Mouse (Mus musculus) liver, embryonic 13.5 days (tissue): ENCODE results near the gene Hscb. TPM values are rescaled to one million over a fixed set of nuclear protein-coding genes. Genes with fewer than 3 reads are reported as not detected.
"Not testable (repeated sequence)": the region's sequence is repeated elsewhere in the genome, so short reads cannot be mapped to it uniquely, and the experiment has no call there.

Experiments
- ATAC-seq: fragments of 200-750 bp; cut with Nextera tagmentation; 2 replicates; pipeline ENCODE4 v1.8.0; 2017; ENCODE audit warnings: low read depth, mild to moderate bottlenecking, moderate number of reproducible peaks, moderate library complexity
- DNase-seq: peaks from one replicate; pipeline ENCODE4 v3.0.0; 2022
- H3K27ac ChIP-seq: fragments of 300-500 bp; sonication (generic); 2 replicates; pipeline ENCODE4 v1.5.1; 2015; ENCODE audit warnings: moderate library complexity, mild to moderate bottlenecking, inconsistent platforms
- H3K27me3 ChIP-seq: fragments of 300-500 bp; sonication (generic); 2 replicates; pipeline ENCODE4 v1.6.1; 2015; ENCODE audit warnings: mild to moderate bottlenecking, inconsistent platforms
- H3K36me3 ChIP-seq: fragments of 300-500 bp; sonication (generic); 2 replicates; pipeline ENCODE4 v1.6.1; 2015; ENCODE audit warnings: mild to moderate bottlenecking, inconsistent platforms
- H3K4me1 ChIP-seq: fragments of 300-500 bp; sonication (generic); replicated peaks from 2 replicates; pipeline ENCODE4 v1.6.1; 2015; ENCODE audit warnings: inconsistent platforms
- H3K4me2 ChIP-seq: fragments of 300-500 bp; sonication (generic); 2 replicates; pipeline ENCODE4 v1.6.1; 2015; ENCODE audit warnings: inconsistent platforms, mild to moderate bottlenecking, moderate library complexity
- H3K4me3 ChIP-seq: fragments of 300-500 bp; sonication (generic); replicated peaks from 2 replicates; pipeline ENCODE4 v1.5.1; 2015; ENCODE audit warnings: mild to moderate bottlenecking, inconsistent platforms
- H3K9ac ChIP-seq: fragments of 300-500 bp; sonication (generic); 2 replicates; pipeline ENCODE4 v1.6.1; 2015; ENCODE audit warnings: mild to moderate bottlenecking, inconsistent platforms
- H3K9me3 ChIP-seq: fragments of 300-500 bp; sonication (generic); replicated peaks from 2 replicates; pipeline ENCODE4 v1.6.1; 2016; ENCODE audit warnings: inconsistent platforms
- WGBS: fragments of 180-500 bp; shearing (Covaris S2); methylation state at CpG from one replicate; pipeline ENCODE4 v1.1.7; 2015; ENCODE audit not compliant: insufficient replicate concordance; 5-methylcytosine and 5-hydroxymethylcytosine counted together
- polyA plus RNA-seq: library from polyadenylated mRNA; unstranded; fragments of >200 nt; fragmentation: Nextera tagmentation; extraction: Ambion mirVana; gene quantifications from 2 replicates; pipeline ENCODE4 v1.2.1, GENCODE M21; 2015

Hscb gene
- polyA plus RNA-seq: 61.8 and 62.4 TPM in 2 replicates

GRCm38 (mm10) chr5:110839678-110840365 lies at the start of gene Hscb, which contains the start of gene Chek2:
Gene Hscb, minus strand, starts transcription at chr5:110839777.
Gene Chek2, plus strand, starts transcription at chr5:110839979.
- Histone ChIP-seq H3K4me3 (peak within 1 kb of the TSS; percentile 82), H3K9me3 (no peaks in the 10 kb centered on the region), H3K4me2 (peak within 1 kb of the TSS; percentile 81), H3K36me3 (peaks cover 41% of the 10 kb centered on the region), H3K27me3 (no peaks in the 10 kb centered on the region), H3K9ac (peak within 1 kb of the TSS; percentile 97), H3K27ac (peak within 1 kb of the TSS; percentile 99), H3K4me1 (peaks cover 76% of the 10 kb centered on the region)
- ATAC-seq (peak; percentile 82), DNase-seq (peak; percentile 97)
- under 1% methylated on average over 41 of the region's 41 CpGs for WGBS

DNA sequence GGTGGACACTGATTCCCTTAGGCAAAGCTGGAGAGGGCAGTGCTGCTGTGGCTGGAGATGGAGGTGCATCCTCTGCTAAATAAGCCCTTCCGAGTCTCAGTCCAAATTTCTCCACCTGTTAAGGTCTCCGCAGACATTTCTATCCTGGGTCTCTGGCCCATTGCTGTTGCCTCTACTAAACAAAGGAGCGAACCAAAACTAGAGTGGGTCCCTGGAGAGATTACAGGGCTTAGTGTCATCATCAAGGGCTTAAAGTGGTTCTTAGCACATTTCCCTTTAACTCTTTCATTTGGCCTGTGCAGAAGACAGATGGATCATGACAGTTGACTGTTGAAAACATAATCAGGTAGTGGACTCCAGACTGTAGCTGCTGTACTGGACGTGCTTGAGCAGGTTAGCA lies 49.0 kb upstream of the Hscb start:
- no peak overlapping the region for H3K9ac ChIP-seq
- no peak overlapping the region for H3K4me2 ChIP-seq
- ATAC-seq (no peak), DNase-seq (no peak)
- no peaks in the 10 kb centered on the region for H3K9me3 ChIP-seq
- H3K36me3 ChIP-seq: peaks cover 6% of the 10 kb centered on the region; the same call in 1 of the 2 replicates
- no peak overlapping the region for H3K27ac ChIP-seq
- no peak overlapping the region for H3K4me3 ChIP-seq
- no peaks in the 10 kb centered on the region for H3K4me1 ChIP-seq
- no peaks in the 10 kb centered on the region for H3K27me3 ChIP-seq
- 77% methylated on average over 4 of the region's 4 CpGs for WGBS

DNA sequence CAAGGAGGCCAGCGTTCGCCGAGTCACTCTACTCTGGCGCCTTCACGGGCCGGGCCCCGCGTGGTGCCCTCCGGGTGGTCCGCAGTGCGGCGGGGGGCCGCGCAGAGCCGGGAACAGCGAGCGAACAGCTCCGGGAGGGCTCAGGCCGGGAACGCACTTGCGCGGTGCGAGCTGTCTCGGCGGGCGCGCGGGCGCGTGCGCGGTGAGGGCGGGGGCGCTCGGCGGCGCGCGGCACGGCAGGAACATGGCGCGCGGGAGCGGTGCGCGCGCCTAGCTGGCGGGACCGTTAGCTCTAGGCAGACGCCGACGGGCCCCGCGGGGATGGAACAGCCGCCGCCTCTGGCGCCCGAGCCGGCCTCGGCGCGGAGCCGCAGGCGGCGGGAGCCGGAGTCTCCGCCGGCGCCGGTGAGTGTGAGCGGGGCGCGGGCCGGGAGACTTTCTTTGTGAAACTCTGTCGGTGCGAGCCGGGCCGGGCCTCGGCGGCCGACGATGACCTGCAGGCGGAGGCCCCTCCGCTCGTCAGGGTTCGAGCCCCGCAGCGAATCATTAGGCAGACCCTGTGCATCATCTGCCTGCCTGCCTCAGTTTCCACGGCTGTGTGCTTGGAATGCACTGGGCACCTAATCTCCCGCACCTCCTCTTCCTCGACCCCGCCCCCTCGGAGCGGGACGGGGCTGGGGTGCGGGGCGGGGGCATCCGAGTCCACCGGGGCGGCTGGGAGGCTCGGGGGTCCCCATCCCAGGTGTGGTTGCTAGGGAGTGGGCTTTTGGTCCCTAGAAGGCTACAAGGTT lies 40.2 kb upstream of the Hscb start, which contains the start of gene Ttc28:
Gene Ttc28 (plus strand): TSS at position 220 of the 791 bp plus-strand sequence.
- no peaks in the 10 kb centered on the region for H3K27me3 ChIP-seq
- ATAC-seq: peak; percentile 90
- peaks cover 15% of the 10 kb centered on the region for H3K36me3 ChIP-seq
- H3K4me1 ChIP-seq: peaks cover 26% of the 10 kb centered on the region
- under 1% methylated on average over 101 of the region's 101 CpGs for WGBS
- peak; percentile 74 for DNase-seq
- H3K27ac ChIP-seq: peak within 1 kb of the TSS; percentile 63
- H3K4me3 ChIP-seq: peak within 1 kb of the TSS; percentile 79
- peak within 1 kb of the TSS; percentile 96 for H3K4me2 ChIP-seq
- H3K9ac ChIP-seq: peak within 1 kb of the TSS; percentile 86
- no peaks in the 10 kb centered on the region for H3K9me3 ChIP-seq

GRCm38 (mm10) chr5:110879042-110879441 lies 39.5 kb upstream of the Hscb start:
- Histone ChIP-seq H3K27ac (no peak overlapping the region), H3K9me3 (no peaks in the 10 kb centered on the region), H3K36me3 (peaks cover 18% of the 10 kb centered on the region), H3K9ac (peak overlapping the region; percentile 86), H3K27me3 (no peaks in the 10 kb centered on the region), H3K4me2 (peak overlapping the region; percentile 96), H3K4me3 (peak overlapping the region; percentile 79), H3K4me1 (peaks cover 28% of the 10 kb centered on the region)
- DNase-seq (no peak), ATAC-seq (no peak; the same call in 1 of the 2 replicates)
- 63% methylated on average over 7 of the region's 7 CpGs for WGBS

DNA sequence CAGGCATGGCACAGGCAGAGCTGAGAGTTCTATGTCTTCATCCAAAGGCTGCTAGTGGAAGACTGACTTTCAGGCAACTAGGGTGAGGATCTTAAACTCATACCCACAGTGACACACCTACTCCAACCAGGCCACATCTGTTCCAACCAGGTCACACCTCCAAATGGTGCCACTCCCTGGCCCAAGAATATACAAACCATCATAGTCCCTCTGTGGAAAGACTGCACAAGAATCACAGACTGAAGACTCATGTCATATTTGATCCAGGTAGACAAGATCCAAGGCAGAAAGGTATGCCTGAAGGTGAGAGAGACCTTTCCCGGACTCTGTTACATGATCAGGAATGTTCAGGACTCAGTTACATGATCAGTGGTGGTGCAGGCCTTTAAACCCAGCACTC lies 38.9 kb upstream of the Hscb start:
- not testable (repeated sequence) for H3K9me3 ChIP-seq, H3K9ac ChIP-seq, ATAC-seq, H3K27ac ChIP-seq, H3K4me3 ChIP-seq, H3K27me3 ChIP-seq, H3K4me2 ChIP-seq, DNase-seq
- peaks cover 23% of the 10 kb centered on the region for H3K36me3 ChIP-seq
- H3K4me1 ChIP-seq: peaks cover 31% of the 10 kb centered on the region
- 88% methylated on average over 1 of the region's 1 CpGs for WGBS

GRCm38 (mm10) chr5:110877666-110878505 lies 38.3 kb upstream of the Hscb start:
- WGBS: 90% methylated on average over 5 of the region's 5 CpGs
- Histone ChIP-seq H3K4me2 (no peak overlapping the region), H3K27me3 (no peaks in the 10 kb centered on the region), H3K9ac (no peak overlapping the region), H3K9me3 (no peaks in the 10 kb centered on the region), H3K36me3 (peaks cover 30% of the 10 kb centered on the region), H3K4me1 (peaks cover 31% of the 10 kb centered on the region), H3K4me3 (no peak overlapping the region), H3K27ac (no peak overlapping the region)
- no peak for DNase-seq
- ATAC-seq: no peak

DNA sequence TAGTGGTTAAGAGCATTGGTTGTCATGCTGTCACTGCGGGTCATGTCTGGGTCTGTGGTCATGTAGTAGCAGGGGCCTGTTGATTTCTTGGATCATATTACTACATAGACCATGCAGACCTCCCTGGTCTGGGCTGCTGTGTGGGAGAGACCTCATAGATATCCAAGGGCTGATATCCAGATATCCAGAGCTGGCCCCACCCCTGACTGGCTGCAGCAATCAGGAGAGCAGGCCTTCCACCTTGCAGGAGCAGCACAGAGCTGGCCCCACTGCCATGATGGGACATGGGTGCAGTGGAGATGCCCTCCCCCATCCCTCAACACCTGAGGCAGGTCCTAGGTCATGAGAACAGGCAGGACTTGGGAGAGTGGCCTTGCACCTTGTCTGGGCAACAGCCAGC lies 35.7 kb upstream of the Hscb start:
- H3K9me3 ChIP-seq: no peaks in the 10 kb centered on the region
- no peak overlapping the region for H3K4me2 ChIP-seq
- no peak overlapping the region; the same call in 1 of the 2 replicates for H3K9ac ChIP-seq
- H3K4me3 ChIP-seq: no peak overlapping the region
- WGBS: 94% methylated on average over 1 of the region's 1 CpGs
- H3K36me3 ChIP-seq: peaks cover 56% of the 10 kb centered on the region
- peak; percentile 54 for ATAC-seq
- H3K4me1 ChIP-seq: peaks cover 25% of the 10 kb centered on the region
- no peak for DNase-seq
- H3K27ac ChIP-seq: no peak overlapping the region
- H3K27me3 ChIP-seq: no peaks in the 10 kb centered on the region

DNA sequence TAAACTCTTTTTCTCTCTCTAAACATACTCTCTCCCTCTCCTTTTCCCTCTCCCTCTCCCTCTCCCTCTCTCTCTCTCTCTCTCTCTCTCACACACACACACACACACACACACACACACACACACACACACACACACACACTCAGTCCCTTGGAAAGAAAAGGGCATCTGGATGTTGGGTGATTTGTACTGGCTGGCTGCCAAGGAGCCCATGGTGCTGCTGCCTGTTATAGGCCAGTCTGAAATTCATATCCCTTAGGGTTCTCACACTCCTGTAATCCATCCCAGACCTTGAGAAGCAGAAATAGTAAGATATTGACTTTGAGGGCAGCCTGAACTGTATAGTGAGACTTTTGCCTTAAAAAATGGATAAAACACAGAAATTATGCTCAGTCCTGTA lies 35.1 kb upstream of the Hscb start:
- H3K4me1 ChIP-seq: peaks cover 20% of the 10 kb centered on the region
- no peak overlapping the region for H3K27ac ChIP-seq
- ATAC-seq (no peak), DNase-seq (no peak)
- H3K9me3 ChIP-seq: no peaks in the 10 kb centered on the region
- H3K27me3 ChIP-seq: no peaks in the 10 kb centered on the region
- peaks cover 61% of the 10 kb centered on the region for H3K36me3 ChIP-seq
- no peak overlapping the region for H3K4me3 ChIP-seq
- no peak overlapping the region for H3K4me2 ChIP-seq
- H3K9ac ChIP-seq: no peak overlapping the region

DNA sequence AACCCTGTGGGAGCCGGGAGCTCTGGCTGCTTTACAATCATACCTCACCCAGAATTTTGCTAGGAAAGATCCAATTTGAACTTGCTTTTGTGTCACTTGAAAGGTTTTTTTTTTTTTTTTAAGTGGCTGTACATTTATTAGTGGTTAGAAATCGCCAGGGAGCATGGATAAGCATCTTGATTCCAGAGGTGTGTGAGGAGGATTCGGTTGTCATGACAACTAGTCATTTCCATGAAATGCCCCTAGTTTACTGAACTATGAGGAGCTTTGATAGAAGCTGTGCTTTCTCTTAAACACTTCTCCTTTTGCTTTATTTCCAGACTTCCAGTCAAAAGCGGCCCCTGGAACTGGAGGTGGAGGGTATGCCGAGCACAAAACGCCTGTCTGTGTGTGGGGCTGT lies 33.6 kb upstream of the Hscb start:
- no peak for ATAC-seq
- Histone ChIP-seq H3K9ac (no peak overlapping the region), H3K36me3 (peaks cover 76% of the 10 kb centered on the region), H3K27me3 (no peaks in the 10 kb centered on the region), H3K4me2 (no peak overlapping the region), H3K9me3 (no peaks in the 10 kb centered on the region), H3K4me1 (peaks cover 15% of the 10 kb centered on the region), H3K27ac (no peak overlapping the region), H3K4me3 (no peak overlapping the region)
- WGBS: 90% methylated on average over 6 of the region's 6 CpGs
- DNase-seq: no peak

DNA sequence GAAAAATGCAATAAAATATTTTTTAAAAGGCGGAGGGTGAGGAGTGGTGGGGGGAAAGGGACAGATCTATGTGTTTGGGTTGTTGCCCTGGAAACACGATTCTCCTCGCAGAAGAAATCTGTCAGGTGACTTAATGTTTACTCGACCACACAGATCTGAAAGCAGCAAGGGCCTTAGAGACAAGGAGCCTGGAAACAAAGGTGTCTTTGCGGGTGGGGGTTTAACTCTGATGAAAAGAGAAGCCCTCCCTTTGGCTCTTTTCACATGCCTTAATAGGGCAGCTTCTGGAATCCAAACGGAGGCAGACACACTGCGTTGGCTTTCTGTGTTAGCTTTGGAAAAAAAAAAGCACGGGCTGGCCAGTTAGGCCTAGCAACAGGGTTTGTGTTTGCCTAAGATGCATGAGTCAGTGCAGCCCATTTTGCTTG lies 29.7 kb upstream of the Hscb start:
- Histone ChIP-seq H3K27ac (no peak overlapping the region), H3K4me1 (0 out of 2 replicates have a peak, but pooled peaks cover 4% of the 10 kb centered on the region), H3K4me2 (no peak overlapping the region), H3K36me3 (peaks cover 92% of the 10 kb centered on the region), H3K9ac (no peak overlapping the region), H3K27me3 (no peaks in the 10 kb centered on the region), H3K4me3 (no peak overlapping the region), H3K9me3 (no peaks in the 10 kb centered on the region)
- DNase-seq: no peak
- 69% methylated on average over 8 of the region's 8 CpGs for WGBS
- ATAC-seq: no peak

GRCm38 (mm10) chr5:110868460-110868859 lies 28.9 kb upstream of the Hscb start:
- Histone ChIP-seq H3K27me3 (no peaks in the 10 kb centered on the region), H3K4me1 (no peaks in the 10 kb centered on the region), H3K4me3 (no peak overlapping the region), H3K9me3 (no peaks in the 10 kb centered on the region), H3K36me3 (peaks cover 92% of the 10 kb centered on the region), H3K9ac (no peak overlapping the region), H3K4me2 (no peak overlapping the region), H3K27ac (no peak overlapping the region)
- no peak for DNase-seq
- ATAC-seq: no peak
- WGBS: 81% methylated on average over 4 of the region's 4 CpGs
